Mouse (Mus musculus): ENCODE measurements around the gene Gm13271. TPM values are rescaled to one million over a fixed set of nuclear protein-coding genes. Genes with fewer than 3 reads are reported as not detected.
"Not testable (repeated sequence)": the region's sequence is repeated elsewhere in the genome, so short reads cannot be mapped to it uniquely, and the experiment has no call there.

Gene Gm13271
- not detected in 2 replicates for polyA plus RNA-seq (2014; fragmentation: Nextera tagmentation; extraction: Ambion mirVana)

- not testable (repeated sequence) for H3K4me1 ChIP-seq (ENCODE audit: control insufficient read depth, insufficient read depth, low read length); H3K9ac ChIP-seq (ENCODE audit: low read depth, low read length); H3K27ac ChIP-seq (ENCODE audit: low read depth, low read length); H3K27me3 ChIP-seq (ENCODE audit: control insufficient read depth, insufficient read depth, low read length); H3K4me3 ChIP-seq (ENCODE audit: low read depth, low read length); H3K4me2 ChIP-seq; H3K36me3 ChIP-seq (ENCODE audit: control insufficient read depth, insufficient read depth, low read length); H3K9me3 ChIP-seq (replicated peaks; ENCODE audit: control insufficient read depth, low read length); ATAC-seq (replicated peaks; ENCODE audit: insufficient number of reproducible peaks, low FRiP score, low TSS enrichment)
- 54% methylated on average over 14 of the region's 15 CpGs for WGBS (ENCODE audit: insufficient replicate concordance)
Observed at GRCm38 (mm10) chr4:88754818-88755340, at the start of gene Gm13271. Gene Gm13271 (plus strand): TSS chr4:88754868.

GRCm38 (mm10) chr4:88705924-88706323 lies 48.7 kb upstream of the Gm13271 start:
- no peaks in the 10 kb centered on the region for H3K4me1 ChIP-seq (ENCODE audit: control insufficient read depth, insufficient read depth, low read length)
- no peak overlapping the region for H3K4me2 ChIP-seq
- no peaks in the 10 kb centered on the region for H3K9me3 ChIP-seq (replicated peaks; ENCODE audit: control insufficient read depth, low read length)
- WGBS (ENCODE audit: insufficient replicate concordance), result 27% methylated on average over 3 of the region's 3 CpGs
- no peak overlapping the region for H3K27ac ChIP-seq (ENCODE audit: low read depth, low read length)
- no peak overlapping the region for H3K9ac ChIP-seq (ENCODE audit: low read depth, low read length)
- no peak for ATAC-seq (replicated peaks; ENCODE audit: insufficient number of reproducible peaks, low FRiP score, low TSS enrichment)
- H3K27me3 ChIP-seq (ENCODE audit: control insufficient read depth, insufficient read depth, low read length), result no peaks in the 10 kb centered on the region
- no peak overlapping the region for H3K4me3 ChIP-seq (ENCODE audit: low read depth, low read length)
- no peaks in the 10 kb centered on the region for H3K36me3 ChIP-seq (ENCODE audit: control insufficient read depth, insufficient read depth, low read length)

GRCm38 (mm10) chr4:88707128-88707826 lies 47.4 kb upstream of the Gm13271 start:
- no peak overlapping the region for H3K4me2 ChIP-seq
- H3K36me3 ChIP-seq (ENCODE audit: control insufficient read depth, insufficient read depth, low read length), result no peaks in the 10 kb centered on the region
- ATAC-seq (replicated peaks; ENCODE audit: insufficient number of reproducible peaks, low FRiP score, low TSS enrichment), result no peak
- H3K27ac ChIP-seq (ENCODE audit: low read depth, low read length), result no peak overlapping the region
- no peaks in the 10 kb centered on the region for H3K4me1 ChIP-seq (ENCODE audit: control insufficient read depth, insufficient read depth, low read length)
- 65% methylated on average over 1 of the region's 1 CpGs for WGBS (ENCODE audit: insufficient replicate concordance)
- H3K27me3 ChIP-seq (ENCODE audit: control insufficient read depth, insufficient read depth, low read length), result no peaks in the 10 kb centered on the region
- no peak overlapping the region for H3K9ac ChIP-seq (ENCODE audit: low read depth, low read length)
- H3K4me3 ChIP-seq (ENCODE audit: low read depth, low read length), result no peak overlapping the region
- no peaks in the 10 kb centered on the region for H3K9me3 ChIP-seq (replicated peaks; ENCODE audit: control insufficient read depth, low read length)

GRCm38 (mm10) chr4:88714281-88714680 lies 40.4 kb upstream of the Gm13271 start:
- no peak for ATAC-seq (replicated peaks; ENCODE audit: insufficient number of reproducible peaks, low FRiP score, low TSS enrichment)
- no peaks in the 10 kb centered on the region for H3K9me3 ChIP-seq (replicated peaks; ENCODE audit: control insufficient read depth, low read length)
- WGBS (ENCODE audit: insufficient replicate concordance), result 89% methylated on average over 1 of the region's 1 CpGs
- peaks cover 13% of the 10 kb centered on the region for H3K36me3 ChIP-seq (ENCODE audit: control insufficient read depth, insufficient read depth, low read length)
- H3K9ac ChIP-seq (ENCODE audit: low read depth, low read length), result no peak overlapping the region
- no peak overlapping the region for H3K4me3 ChIP-seq (ENCODE audit: low read depth, low read length)
- H3K27ac ChIP-seq (ENCODE audit: low read depth, low read length), result no peak overlapping the region
- H3K27me3 ChIP-seq (ENCODE audit: control insufficient read depth, insufficient read depth, low read length), result no peaks in the 10 kb centered on the region
- no peak overlapping the region for H3K4me2 ChIP-seq
- peaks cover 2% of the 10 kb centered on the region; the same call in 1 of the 2 replicates for H3K4me1 ChIP-seq (ENCODE audit: control insufficient read depth, insufficient read depth, low read length)

- no peak overlapping the region for H3K9ac ChIP-seq (ENCODE audit: low read depth, low read length)
- no peak overlapping the region for H3K4me3 ChIP-seq (ENCODE audit: low read depth, low read length)
- no peaks in the 10 kb centered on the region for H3K27me3 ChIP-seq (ENCODE audit: control insufficient read depth, insufficient read depth, low read length)
- peaks cover 4% of the 10 kb centered on the region for H3K4me1 ChIP-seq (ENCODE audit: control insufficient read depth, insufficient read depth, low read length)
- H3K36me3 ChIP-seq (ENCODE audit: control insufficient read depth, insufficient read depth, low read length), result peaks cover 13% of the 10 kb centered on the region
- no peaks in the 10 kb centered on the region for H3K9me3 ChIP-seq (replicated peaks; ENCODE audit: control insufficient read depth, low read length)
- no peak overlapping the region for H3K27ac ChIP-seq (ENCODE audit: low read depth, low read length)
- no peak overlapping the region for H3K4me2 ChIP-seq
- no peak for ATAC-seq (replicated peaks; ENCODE audit: insufficient number of reproducible peaks, low FRiP score, low TSS enrichment)
Observed at GRCm38 (mm10) chr4:88715059-88715458, 39.6 kb upstream of the Gm13271 start.

- H3K27me3 ChIP-seq (ENCODE audit: control insufficient read depth, insufficient read depth, low read length), result no peaks in the 10 kb centered on the region
- H3K27ac ChIP-seq (ENCODE audit: low read depth, low read length), result no peak overlapping the region
- 33% methylated on average over 1 of the region's 1 CpGs for WGBS (ENCODE audit: insufficient replicate concordance)
- peaks cover 15% of the 10 kb centered on the region for H3K4me1 ChIP-seq (ENCODE audit: control insufficient read depth, insufficient read depth, low read length)
- ATAC-seq (replicated peaks; ENCODE audit: insufficient number of reproducible peaks, low FRiP score, low TSS enrichment), result no peak
- H3K4me2 ChIP-seq, result peak overlapping the region; percentile 71
- H3K36me3 ChIP-seq (ENCODE audit: control insufficient read depth, insufficient read depth, low read length), result peaks cover 17% of the 10 kb centered on the region
- 0 out of 2 replicates have a peak overlapping the region, but pooled peaks have one; percentile 22 for H3K9ac ChIP-seq (ENCODE audit: low read depth, low read length)
- no peaks in the 10 kb centered on the region for H3K9me3 ChIP-seq (replicated peaks; ENCODE audit: control insufficient read depth, low read length)
- H3K4me3 ChIP-seq (ENCODE audit: low read depth, low read length), result peak overlapping the region; percentile 40
Observed at GRCm38 (mm10) chr4:88718715-88719114, 36.0 kb upstream of the Gm13271 start.

- peak within 1 kb of the TSS; percentile 87 for H3K4me3 ChIP-seq (ENCODE audit: low read depth, low read length)
- peaks cover 15% of the 10 kb centered on the region for H3K4me1 ChIP-seq (ENCODE audit: control insufficient read depth, insufficient read depth, low read length)
- peaks cover 9% of the 10 kb centered on the region; the same call in 1 of the 2 replicates for H3K36me3 ChIP-seq (ENCODE audit: control insufficient read depth, insufficient read depth, low read length)
- peak; percentile 96 for ATAC-seq (replicated peaks; ENCODE audit: insufficient number of reproducible peaks, low FRiP score, low TSS enrichment)
- H3K27ac ChIP-seq (ENCODE audit: low read depth, low read length), result peak within 1 kb of the TSS; percentile 98
- peak within 1 kb of the TSS; percentile 98 for H3K9ac ChIP-seq (ENCODE audit: low read depth, low read length)
- under 1% methylated on average over 76 of the region's 82 CpGs for WGBS (ENCODE audit: insufficient replicate concordance)
- no peaks in the 10 kb centered on the region for H3K9me3 ChIP-seq (replicated peaks; ENCODE audit: control insufficient read depth, low read length)
- no peaks in the 10 kb centered on the region for H3K27me3 ChIP-seq (ENCODE audit: control insufficient read depth, insufficient read depth, low read length)
- peak within 1 kb of the TSS; percentile 76 for H3K4me2 ChIP-seq
Observed at GRCm38 (mm10) chr4:88721791-88722721, 32.6 kb upstream of the Gm13271 start, which contains the start of the genes Gm26566 and Klhl9. Gene Gm26566 (plus strand): TSS chr4:88721805. Gene Klhl9 (minus strand): TSS chr4:88722465.

- Histone ChIP-seq H3K9me3 (replicated peaks; ENCODE audit: control insufficient read depth, low read length) (no peaks in the 10 kb centered on the region), H3K4me2 (no peak overlapping the region), H3K4me3 (ENCODE audit: low read depth, low read length) (no peak overlapping the region), H3K4me1 (ENCODE audit: control insufficient read depth, insufficient read depth, low read length) (peaks cover 13% of the 10 kb centered on the region), H3K9ac (ENCODE audit: low read depth, low read length) (no peak overlapping the region), H3K36me3 (ENCODE audit: control insufficient read depth, insufficient read depth, low read length) (0 out of 2 replicates have a peak, but pooled peaks cover 5% of the 10 kb centered on the region), H3K27me3 (ENCODE audit: control insufficient read depth, insufficient read depth, low read length) (no peaks in the 10 kb centered on the region), H3K27ac (ENCODE audit: low read depth, low read length) (no peak overlapping the region)
- no peak for ATAC-seq (replicated peaks; ENCODE audit: insufficient number of reproducible peaks, low FRiP score, low TSS enrichment)
- 67% methylated on average over 8 of the region's 8 CpGs for WGBS (ENCODE audit: insufficient replicate concordance)
Observed at GRCm38 (mm10) chr4:88723497-88724090, 31.1 kb upstream of the Gm13271 start.
